Mouse (Mus musculus): ENCODE measurements at regions not wholly inside any gene's neighbourhood (a gene's known extent, or its start where the extent isn't known, plus 50 kb on each side); places are given as distances from the start of the nearest gene placed in this dataset.

DNA sequence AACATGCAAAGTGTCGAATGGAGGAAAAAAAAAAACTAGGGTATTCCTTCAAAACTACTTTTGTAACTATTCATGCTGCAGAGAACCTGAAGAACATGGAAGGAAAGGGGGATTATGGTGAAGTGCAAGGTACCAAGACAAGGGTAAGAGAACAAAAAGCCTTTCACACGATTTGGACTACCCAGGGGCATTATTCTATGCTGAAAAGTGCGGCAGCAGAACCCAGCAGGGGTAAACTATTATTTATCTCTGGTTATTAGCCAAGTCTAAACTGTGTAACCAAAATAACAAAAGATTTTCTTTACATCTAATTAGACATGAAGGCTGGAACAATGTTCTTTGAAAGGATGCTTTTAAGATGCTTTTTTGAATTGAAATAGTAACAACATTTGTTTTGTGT is 560.8 kb downstream of the Elavl2 start:
- H3K27ac ChIP-seq (ENCODE audit: insufficient read depth, low read depth): no peak overlapping the region
- H3K36me3 ChIP-seq (replicated peaks in 1 of 2; ENCODE audit: control insufficient read depth in 1 of 2, insufficient read depth in 1 of 2, low read length in 1 of 2): no peaks in the 10 kb centered on the region
- DNase-seq (ENCODE audit: extremely low read depth): no peak
- H3K4me2 ChIP-seq (ENCODE audit: insufficient read depth, low read depth, poor library complexity, severe bottlenecking): no peak overlapping the region
- H3K79me2 ChIP-seq (replicated peaks; ENCODE audit: control insufficient read depth, extremely low read depth, insufficient read depth, poor library complexity, severe bottlenecking): no peaks in the 10 kb centered on the region
- in situ Hi-C loops (cut with MboI; ENCODE audit: low pct_ligation_motif_present, low pct_unique_long_range_greater_than_20kb, low sequenced_read_pairs): no loop called here
- TF ChIP-seq PAX5 (IDR thresholded peaks at IDR 0.05; ENCODE audit: low read length) (no peak), ZNF384 (IDR thresholded peaks at IDR 0.05; ENCODE audit: low read depth, low read length) (no peak), E2F4 (IDR thresholded peaks at IDR 0.05; ENCODE audit: insufficient replicate concordance, low read depth, low read length) (no peak), POLR2A (IDR thresholded peaks at IDR 0.05; ENCODE audit: low read depth, low read length) (no peak), RAD21 (IDR thresholded peaks at IDR 0.05; ENCODE audit: low read depth, low read length) (no peak), CTCF (conservative IDR thresholded peaks at IDR 0.05 in 1 of 2, IDR thresholded peaks at IDR 0.05 in 1 of 2; ENCODE audit: low read depth in 2 of 2, low read length in 2 of 2) (no peak), MXI1 (IDR thresholded peaks at IDR 0.05; ENCODE audit: low read depth, low read length) (no peak), NRF1 (IDR thresholded peaks at IDR 0.05; ENCODE audit: low read depth, low read length) (no peak), MAZ (IDR thresholded peaks at IDR 0.05; ENCODE audit: low read depth, low read length) (no peak), UBTF (IDR thresholded peaks at IDR 0.05; ENCODE audit: low read depth, low read length) (no peak), SIN3A (IDR thresholded peaks at IDR 0.05; ENCODE audit: low read length) (no peak), TBP (conservative IDR thresholded peaks at IDR 0.05; ENCODE audit: low read depth, low read length) (no peak), MAFK (IDR thresholded peaks at IDR 0.05; ENCODE audit: insufficient replicate concordance, low read length) (no peak), IRF4 (IDR thresholded peaks at IDR 0.05; ENCODE audit: low read depth, low read length) (no peak)
- H3K9me3 ChIP-seq (replicated peaks; ENCODE audit: low read length): peaks cover 30% of the 10 kb centered on the region
- H3K4me1 ChIP-seq (ENCODE audit: control insufficient read depth in 1 of 2, insufficient read depth in 2 of 2): no peaks in the 10 kb centered on the region
- no peak overlapping the region for H3K9ac ChIP-seq (ENCODE audit: insufficient read depth, low read depth)
- no peak overlapping the region for H3K4me3 ChIP-seq (replicated peaks in 1 of 3; ENCODE audit: low read depth in 2 of 3, low read length in 2 of 3, poor library complexity in 1 of 3)
- dilution Hi-C loops (cut with MboI; ENCODE audit: extremely low pct_ligation_motif_present, extremely low pct_unique_long_range_greater_than_20kb, low sequenced_read_pairs): no loop called here
- H3K27me3 ChIP-seq (replicated peaks): no peaks in the 10 kb centered on the region

DNA sequence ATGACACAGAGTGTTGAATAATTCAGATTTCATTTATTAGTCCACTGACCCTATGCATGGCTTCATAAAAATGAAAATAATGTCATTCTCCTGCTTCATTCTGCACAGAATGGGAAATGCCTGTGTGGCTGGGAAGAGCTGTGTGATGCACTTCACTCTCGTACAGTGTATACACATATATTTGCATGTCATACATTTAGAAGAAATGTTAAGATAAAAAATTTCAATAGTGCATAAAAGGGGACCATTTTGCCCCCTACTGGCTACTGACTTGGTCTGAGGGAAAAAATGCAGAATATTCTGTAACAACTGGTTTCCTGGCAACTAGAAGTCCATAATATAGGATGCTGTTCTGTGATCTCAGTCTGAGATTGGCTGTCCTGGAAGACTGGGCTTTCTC is 580.5 kb downstream of the Zfp352 start:
- H3K9me3 ChIP-seq (replicated peaks; ENCODE audit: low read length): peaks cover 40% of the 10 kb centered on the region
- no peak overlapping the region for H3K4me3 ChIP-seq (replicated peaks in 1 of 3; ENCODE audit: low read depth in 2 of 3, low read length in 2 of 3, poor library complexity in 1 of 3)
- no peak overlapping the region for H3K9ac ChIP-seq (ENCODE audit: insufficient read depth, low read depth)
- H3K4me1 ChIP-seq (ENCODE audit: control insufficient read depth in 1 of 2, insufficient read depth in 2 of 2): no peaks in the 10 kb centered on the region
- no peaks in the 10 kb centered on the region for H3K79me2 ChIP-seq (replicated peaks; ENCODE audit: control insufficient read depth, extremely low read depth, insufficient read depth, poor library complexity, severe bottlenecking)
- dilution Hi-C loops (cut with MboI; ENCODE audit: extremely low pct_ligation_motif_present, extremely low pct_unique_long_range_greater_than_20kb, low sequenced_read_pairs): no loop called here
- no peaks in the 10 kb centered on the region for H3K27me3 ChIP-seq (replicated peaks)
- no peak for DNase-seq (ENCODE audit: extremely low read depth)
- TF ChIP-seq UBTF (IDR thresholded peaks at IDR 0.05; ENCODE audit: low read depth, low read length) (no peak), EP300 (IDR thresholded peaks at IDR 0.05; ENCODE audit: low read length) (no peak), ETS1 (conservative IDR thresholded peaks at IDR 0.05; ENCODE audit: low read depth, low read length) (no peak), HCFC1 (IDR thresholded peaks at IDR 0.05; ENCODE audit: low read depth, low read length) (no peak), MAFK (IDR thresholded peaks at IDR 0.05; ENCODE audit: insufficient replicate concordance, low read length) (no peak), KAT2A (IDR thresholded peaks at IDR 0.05; ENCODE audit: insufficient replicate concordance, low read length) (no peak)
- H3K27ac ChIP-seq (ENCODE audit: insufficient read depth, low read depth): no peak overlapping the region
- no peak overlapping the region for H3K4me2 ChIP-seq (ENCODE audit: insufficient read depth, low read depth, poor library complexity, severe bottlenecking)
- no peaks in the 10 kb centered on the region for H3K36me3 ChIP-seq (replicated peaks in 1 of 2; ENCODE audit: control insufficient read depth in 1 of 2, insufficient read depth in 1 of 2, low read length in 1 of 2)
- in situ Hi-C loops (cut with MboI; ENCODE audit: low pct_ligation_motif_present, low pct_unique_long_range_greater_than_20kb, low sequenced_read_pairs): no loop called here

Data from CH12.LX (cell line).